Mouse (Mus musculus) A20 (cell line): ENCODE results near the gene Srpx.
A peak's percentile ranks its signal among the peaks of the same experiment; 100 is the strongest.

Experiments
- DNase-seq: peaks from one replicate; pipeline ENCODE4 v3.0.0-alpha.2; 2011; ENCODE audit warnings: low read depth, low spot score

Srpx gene

GRCm38 (mm10) chrX:10117065-10117719 is at the start of gene Srpx:
Gene Srpx (minus strand): TSS chrX:10117709.
- DNase-seq = no peak

GRCm38 (mm10) chrX:10152390-10152789 is 34.9 kb upstream of the Srpx start:
- DNase-seq = no peak

DNA sequence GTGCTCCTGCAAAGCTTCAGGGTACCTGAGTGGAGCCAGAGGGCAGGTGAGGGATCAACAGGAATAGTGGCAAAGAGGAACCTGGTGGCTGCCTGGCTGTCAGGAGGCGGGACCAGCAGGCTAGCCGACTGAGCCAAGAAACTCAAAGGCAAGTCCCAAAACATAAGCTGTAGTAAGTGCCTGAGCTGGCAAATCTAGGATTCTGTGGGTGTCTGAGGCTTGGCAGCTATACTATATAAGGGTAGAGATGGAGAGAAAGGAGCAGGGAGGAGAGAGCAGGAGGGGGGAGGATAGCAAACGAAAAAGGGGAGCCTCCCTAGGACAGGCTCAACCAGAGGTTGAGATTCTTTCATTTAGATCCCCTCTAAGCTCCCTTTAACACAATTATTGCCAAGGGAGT is 1.7 kb downstream of the Srpx start:
- DNase-seq = no peak

GRCm38 (mm10) chrX:10110736-10111135 is 6.8 kb downstream of the Srpx start:
- no peak for DNase-seq

- peak; percentile 2 for DNase-seq
Observed at GRCm38 (mm10) chrX:10108558-10108957, 9.0 kb downstream of the Srpx start.

DNA sequence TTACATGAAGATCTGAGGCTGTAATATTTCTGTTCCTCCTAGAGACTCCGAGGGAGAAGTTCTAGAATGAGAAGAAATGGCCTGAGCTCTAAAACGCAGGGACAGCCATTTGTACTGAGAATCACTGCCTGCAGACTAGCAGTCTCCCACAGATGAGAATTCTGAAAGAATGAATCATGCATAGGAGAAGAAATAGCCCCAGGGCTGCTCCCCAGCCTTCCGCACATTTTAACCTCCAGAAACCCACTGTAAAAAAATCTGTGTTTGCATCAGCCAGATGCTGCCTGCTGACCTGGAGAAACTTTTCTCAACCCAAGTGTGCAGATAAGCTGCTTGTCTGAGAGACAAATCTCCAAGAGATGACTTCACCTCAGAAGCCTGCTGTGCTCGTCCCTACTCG is 12.0 kb downstream of the Srpx start:
- DNase-seq = no peak

DNA sequence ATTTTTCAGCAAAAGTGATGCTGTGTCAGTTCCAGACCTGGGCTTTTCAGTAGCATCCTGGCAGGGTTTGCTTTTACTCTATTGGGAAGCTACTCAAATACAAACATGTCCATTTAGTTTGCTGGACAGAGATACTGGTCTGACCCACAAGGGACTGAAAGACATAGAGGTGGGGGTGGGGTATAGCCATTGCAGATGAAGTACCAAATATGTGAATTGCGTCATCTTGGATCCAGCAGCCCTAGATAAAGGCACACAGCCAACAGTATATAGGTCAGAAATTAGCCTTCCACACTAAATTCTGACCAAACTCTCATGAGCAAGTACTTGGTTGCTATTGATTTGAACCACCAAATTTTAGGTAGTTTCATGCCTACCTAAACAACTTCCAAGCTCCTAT is 14.8 kb downstream of the Srpx start:
- DNase-seq = no peak

- no peak for DNase-seq
Observed at GRCm38 (mm10) chrX:10095797-10096196, 21.7 kb downstream of the Srpx start.

- DNase-seq = no peak
Observed at GRCm38 (mm10) chrX:10080385-10080784, 37.1 kb downstream of the Srpx start.

GRCm38 (mm10) chrX:10079981-10080380 is 37.5 kb downstream of the Srpx start:
- no peak for DNase-seq

- no peak for DNase-seq
Observed at GRCm38 (mm10) chrX:10073966-10074365, 43.5 kb downstream of the Srpx start.

DNA sequence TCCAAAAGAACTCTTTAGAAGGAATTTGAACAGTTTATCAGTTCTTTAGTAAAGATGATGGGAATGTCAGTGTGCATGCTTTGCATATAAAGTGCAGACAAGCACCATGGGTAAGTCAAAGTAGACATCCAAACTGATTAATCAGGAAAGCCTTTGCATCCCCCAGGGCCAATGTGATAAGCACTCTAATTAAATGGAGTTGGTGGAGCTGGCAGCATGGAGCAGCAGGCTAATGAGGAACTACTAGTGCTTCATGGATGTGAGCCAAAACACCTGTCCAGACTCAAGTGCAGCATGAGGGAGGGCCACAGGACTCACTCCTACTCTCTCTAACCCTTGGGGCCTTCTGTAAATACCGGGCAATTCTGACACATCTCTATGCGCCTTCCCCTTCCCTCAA is 46.0 kb downstream of the Srpx start:
- DNase-seq = no peak

GRCm38 (mm10) chrX:10070689-10071088 is 46.8 kb downstream of the Srpx start:
- DNase-seq = peak; percentile 13

DNA sequence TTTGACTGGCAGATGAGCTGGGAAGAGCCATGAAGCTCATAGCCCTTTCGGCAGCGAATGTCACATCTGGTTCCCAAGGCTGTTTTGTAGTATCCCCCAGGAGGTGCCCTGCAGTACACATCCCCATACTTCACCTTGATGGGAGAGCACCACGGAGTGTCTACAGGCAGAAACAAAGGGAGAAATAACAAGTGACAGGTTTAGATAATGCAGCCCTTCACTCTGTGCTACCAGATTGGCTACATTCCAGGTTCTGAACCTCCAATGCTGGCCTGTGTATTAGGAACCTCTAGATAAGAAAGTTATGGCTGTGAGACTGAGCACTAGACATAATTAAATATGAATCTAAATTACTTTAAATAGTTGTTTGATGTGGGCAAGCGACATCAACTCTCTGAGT is 48.1 kb downstream of the Srpx start:
- DNase-seq = no peak

DNA sequence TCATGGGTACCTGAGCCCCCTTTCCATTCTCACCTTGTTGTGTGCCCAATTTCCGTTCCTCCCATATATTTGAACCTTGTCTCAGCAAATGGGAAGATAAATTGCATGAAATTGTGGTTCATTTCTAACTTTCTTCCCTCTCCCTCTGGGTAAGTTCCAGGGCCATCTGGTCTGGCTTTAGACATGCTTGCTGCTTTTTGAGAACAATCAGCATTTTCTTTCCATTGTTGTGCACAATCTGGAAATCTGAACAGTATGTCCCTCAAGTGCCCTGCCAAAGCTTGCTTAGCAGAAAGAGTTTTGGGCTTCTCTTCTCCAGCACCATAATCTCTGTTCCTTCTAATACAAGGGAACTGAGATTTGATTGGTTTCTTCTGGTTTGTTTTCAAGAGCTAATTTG is 53.7 kb downstream of the Srpx start:
- DNase-seq = peak; percentile 6

GRCm38 (mm10) chrX:10063361-10063760 is 54.1 kb downstream of the Srpx start:
- DNase-seq = no peak

GRCm38 (mm10) chrX:10062201-10062600 is 55.3 kb downstream of the Srpx start:
- no peak for DNase-seq

DNA sequence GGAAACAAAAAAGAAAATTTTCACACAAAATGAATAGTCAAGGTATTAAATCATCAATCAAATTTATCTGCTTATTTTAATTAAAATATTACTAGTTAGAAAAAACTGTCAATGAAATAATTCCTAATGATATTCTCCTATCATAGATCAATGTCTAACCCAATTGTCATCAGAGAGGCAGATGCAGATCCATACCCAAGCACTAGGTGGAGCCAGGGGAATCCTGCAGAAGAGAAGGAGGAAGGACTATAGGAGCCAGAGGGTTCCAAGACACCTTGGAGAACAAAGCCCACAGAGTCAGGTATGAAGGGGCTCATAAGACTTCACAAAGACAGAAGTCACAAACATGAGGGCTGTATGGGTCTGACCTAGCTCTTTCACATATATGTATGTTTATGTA is 82.8 kb downstream of the Srpx start:
- peak; percentile 9 for DNase-seq

DNA sequence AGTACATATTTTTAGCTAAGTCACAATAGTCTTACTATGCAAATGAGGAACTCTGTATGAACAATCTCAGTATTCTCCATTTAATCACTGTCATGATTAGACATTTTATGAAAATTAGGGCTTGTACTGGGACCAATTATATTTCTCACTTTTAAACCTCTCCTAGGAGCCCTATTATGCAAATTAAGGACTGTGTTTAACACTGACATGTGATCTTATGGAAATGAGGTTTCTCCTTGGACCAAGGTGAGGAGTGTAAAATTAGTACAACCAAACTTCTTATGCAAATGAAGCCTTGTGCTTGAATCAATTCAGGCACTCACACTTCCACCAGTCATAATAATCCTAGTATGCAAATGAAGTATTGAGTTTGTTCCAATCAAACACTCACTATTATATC is 107.3 kb downstream of the Srpx start:
- DNase-seq = no peak

DNA sequence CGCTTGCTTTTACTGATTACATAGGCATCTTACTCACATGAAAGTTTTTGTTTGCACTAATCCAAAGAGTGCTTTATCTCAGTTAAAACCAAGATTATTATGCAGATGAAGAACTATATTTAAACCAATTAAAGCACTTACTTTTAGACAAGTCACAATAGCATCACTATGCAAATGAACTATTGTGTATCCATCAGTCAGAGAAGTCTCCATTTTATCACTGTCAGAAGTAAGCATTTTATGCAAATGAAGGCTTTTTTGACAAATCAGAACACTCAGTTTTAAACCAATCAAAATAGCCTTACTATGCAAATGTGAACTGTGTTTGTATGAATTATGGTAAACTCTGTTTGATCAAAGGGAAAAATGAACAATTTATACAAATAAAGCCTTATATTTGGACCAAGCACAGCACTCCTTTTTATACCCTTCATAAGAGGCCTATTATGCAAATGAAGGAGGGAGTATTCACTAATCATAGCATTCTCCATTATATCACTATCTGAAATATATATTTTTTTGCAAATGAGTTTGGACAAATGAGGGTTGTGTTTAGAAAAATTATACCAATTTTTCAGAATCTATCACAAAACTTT is 109.7 kb downstream of the Srpx start:
- DNase-seq = no peak

DNA sequence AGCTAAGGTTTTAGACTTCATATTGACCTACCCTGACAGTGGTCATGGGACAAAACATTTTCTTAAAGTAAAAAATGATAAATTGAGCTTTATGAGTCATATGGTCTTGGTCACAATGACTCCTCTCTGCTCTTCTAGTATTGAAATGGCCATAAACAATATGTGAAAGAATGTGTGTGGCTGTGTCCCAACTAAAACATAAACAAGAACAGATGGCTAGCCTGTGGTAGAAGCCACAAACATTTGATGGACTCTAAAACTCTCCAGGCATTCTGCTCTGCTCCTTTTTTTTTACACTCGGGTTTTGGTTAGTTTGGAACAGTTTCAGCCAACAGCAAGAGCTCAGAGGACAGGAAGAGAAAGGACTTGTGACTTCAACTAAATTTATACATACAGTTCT is 111.6 kb downstream of the Srpx start:
- DNase-seq = no peak

DNA sequence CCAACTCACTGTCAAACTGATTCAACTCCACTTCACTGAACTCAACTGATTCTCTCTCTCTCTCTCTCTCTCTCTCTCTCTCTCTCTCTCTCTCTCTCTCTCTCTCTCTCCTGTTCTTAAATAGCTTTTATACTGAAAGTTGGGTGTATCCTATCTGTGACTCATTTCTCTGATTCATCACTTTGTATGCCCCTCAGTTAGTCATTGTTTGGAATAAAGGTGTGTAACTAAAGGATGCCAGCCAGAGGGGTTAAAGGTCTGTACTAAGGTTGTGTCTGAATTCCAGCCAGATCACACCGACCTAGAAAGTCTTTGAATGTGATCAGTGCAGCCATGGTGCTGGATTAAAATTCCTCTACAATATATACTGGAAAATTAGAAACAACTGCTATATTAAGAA is 116.8 kb downstream of the Srpx start:
- DNase-seq = no peak
